Comparison of ENCODE assay signal across 7 mouse cellular contexts in genomic region chr11:60417717-60418472, GRCm38 (mm10). TPM values are rescaled to one million over a fixed set of nuclear protein-coding genes. Genes with fewer than 3 reads are reported as not detected.
A peak's percentile ranks its signal among the peaks of the same experiment; 100 is the strongest.
DNase-seq lines count a peak whose midpoint lies in the region; ATAC-seq and TF ChIP-seq lines count a peak whose summit lies in the region.

Gene Atpaf2, minus strand, starts transcription at chr11:60418457.

- no peak; the same call in 1 of the 2 replicates for ATAC-seq in forebrain, embryonic 16.5 days
- peak; percentile 66 for ATAC-seq in hindbrain, embryonic 12.5 days (ENCODE audit: low FRiP score)
- ATAC-seq in limb, embryonic 13.5 days (ENCODE audit: low FRiP score, low read depth), result no peak; the same call in none of the 2 replicates
- ATAC-seq in monocyte, adult 5-6 weeks (replicated peaks; ENCODE audit: insufficient number of reproducible peaks, low FRiP score, low TSS enrichment, poor library complexity, severe bottlenecking), result 0 out of 2 replicates have a peak, but pooled peaks have one; percentile 10

- no peaks in the 10 kb centered on the region for H3K9me3 ChIP-seq in forebrain, embryonic 16.5 days (ENCODE audit: control insufficient read depth, low read length)
- H3K9me3 ChIP-seq in hindbrain, embryonic 12.5 days (replicated peaks), result no peaks in the 10 kb centered on the region
- H3K9me3 ChIP-seq in limb, embryonic 13.5 days, result no peaks in the 10 kb centered on the region

- no peaks in the 10 kb centered on the region for H3K27me3 ChIP-seq in forebrain, embryonic 16.5 days (replicated peaks; ENCODE audit: control insufficient read depth, insufficient read depth, low read length)
- H3K27me3 ChIP-seq in hindbrain, embryonic 12.5 days, result no peaks in the 10 kb centered on the region
- H3K27me3 ChIP-seq in limb, embryonic 13.5 days, result no peaks in the 10 kb centered on the region

- no peaks in the 10 kb centered on the region for H3K36me3 ChIP-seq in forebrain, embryonic 16.5 days (ENCODE audit: control insufficient read depth, insufficient read depth)
- no peaks in the 10 kb centered on the region for H3K36me3 ChIP-seq in hindbrain, embryonic 12.5 days
- no peaks in the 10 kb centered on the region for H3K36me3 ChIP-seq in limb, embryonic 13.5 days

- H3K9ac ChIP-seq in forebrain, embryonic 16.5 days (replicated peaks; ENCODE audit: low read depth, low read length), result peak within 1 kb of the TSS; percentile 91
- peak within 1 kb of the TSS; percentile 96 for H3K9ac ChIP-seq in hindbrain, embryonic 12.5 days
- peak within 1 kb of the TSS; percentile 86 for H3K9ac ChIP-seq in limb, embryonic 13.5 days

- under 1% methylated on average over 39 of the region's 39 CpGs for WGBS in bone marrow, adult 2 months
- 0% methylated on average over 39 of the region's 39 CpGs for WGBS in forebrain, embryonic 16.5 days
- under 1% methylated on average over 39 of the region's 39 CpGs for WGBS in hindbrain, embryonic 12.5 days
- under 1% methylated on average over 39 of the region's 39 CpGs for WGBS in limb, embryonic 13.5 days

- H3K4me2 ChIP-seq in forebrain, embryonic 16.5 days (ENCODE audit: low read length), result peak within 1 kb of the TSS; percentile 90
- peak within 1 kb of the TSS; percentile 86 for H3K4me2 ChIP-seq in hindbrain, embryonic 12.5 days (replicated peaks)
- H3K4me2 ChIP-seq in limb, embryonic 13.5 days (replicated peaks), result peak within 1 kb of the TSS; percentile 95

- no peak for DNase-seq in urinary bladder, adult 2 months (ENCODE audit: low spot score)
- DNase-seq in urinary bladder, postnatal 10 days (ENCODE audit: low spot score), result no peak

- H3K4me3 ChIP-seq in bone marrow, adult 2 months (replicated peaks; ENCODE audit: control insufficient read depth, low read depth, low read length), result peak within 1 kb of the TSS; percentile 96
- H3K4me3 ChIP-seq in forebrain, embryonic 16.5 days (replicated peaks; ENCODE audit: low read length), result peak within 1 kb of the TSS; percentile 93
- peak within 1 kb of the TSS; percentile 89 for H3K4me3 ChIP-seq in hindbrain, embryonic 12.5 days
- peak within 1 kb of the TSS; percentile 62 for H3K4me3 ChIP-seq in limb, embryonic 13.5 days

- peaks cover 5% of the 10 kb centered on the region for H3K4me1 ChIP-seq in bone marrow, adult 2 months (ENCODE audit: control insufficient read depth, insufficient read depth, low read length)
- H3K4me1 ChIP-seq in forebrain, embryonic 16.5 days (replicated peaks; ENCODE audit: control insufficient read depth, insufficient read depth, low read length), result peaks cover 27% of the 10 kb centered on the region
- H3K4me1 ChIP-seq in hindbrain, embryonic 12.5 days, result peaks cover 30% of the 10 kb centered on the region
- H3K4me1 ChIP-seq in limb, embryonic 13.5 days, result peaks cover 28% of the 10 kb centered on the region

- TF ChIP-seq POLR2A in bone marrow, adult 2 months (IDR thresholded peaks at IDR 0.05; ENCODE audit: borderline replicate concordance, control insufficient read depth, low read depth, low read length), result no peak

- no peak for TF ChIP-seq CTCF in bone marrow, adult 2 months (IDR thresholded peaks at IDR 0.05; ENCODE audit: control insufficient read depth, insufficient read depth, low read length)

- peak within 1 kb of the TSS; percentile 53 for H3K27ac ChIP-seq in bone marrow, adult 2 months (ENCODE audit: control insufficient read depth, insufficient read depth, low read depth, low read length, poor library complexity)
- H3K27ac ChIP-seq in forebrain, embryonic 16.5 days (ENCODE audit: low read length), result peak within 1 kb of the TSS; percentile 84
- peak within 1 kb of the TSS; percentile 82 for H3K27ac ChIP-seq in hindbrain, embryonic 12.5 days
- peak within 1 kb of the TSS; percentile 90 for H3K27ac ChIP-seq in limb, embryonic 13.5 days

RNA-seq across cellular contexts. Expression of gene Atpaf2, which starts in this region (rescaled TPM):
- polyA plus RNA-seq in urinary bladder, adult 2 months (2012; rRNA removed), result 24.9 and 25.3 TPM in 2 replicates
- 16.2 and 23.5 TPM in 2 replicates for polyA plus RNA-seq in bone marrow, adult 2 months (2011; ENCODE audit: insufficient read depth, insufficient read length, low replicate concordance, missing spikeins)
- 50.5 and 53.4 TPM in 2 replicates for polyA plus RNA-seq in forebrain, embryonic 16.5 days (2015; fragmentation: Nextera tagmentation; extraction: Ambion mirVana)
- polyA plus RNA-seq in hindbrain, embryonic 12.5 days (2016; fragmentation: Nextera tagmentation; extraction: Ambion mirVana), result 37.4 and 38.0 TPM in 2 replicates
- polyA plus RNA-seq in limb, embryonic 13.5 days (2015; fragmentation: Nextera tagmentation; extraction: Ambion mirVana), result 52.4 and 54.8 TPM in 2 replicates
- total RNA-seq in monocyte, adult 5-6 weeks (2017), result 27.7 to 54.4 TPM (median 42.7 TPM) in 3 replicates

Comparison
In these comparisons a context has a peak if more than half of its experiments do, and no peak if none do; other contexts are left out.
1. ATAC-seq: peak in hindbrain, embryonic 12.5 days (single experiment) and monocyte, adult 5-6 weeks (single experiment); none in forebrain, embryonic 16.5 days (single experiment) and limb, embryonic 13.5 days (single experiment).
2. Peak in every context shown above with its lines, with median percentiles within 50 percentile points of each other: H3K27ac ChIP-seq, H3K4me3 ChIP-seq, H3K4me2 ChIP-seq and H3K9ac ChIP-seq.